Mouse (Mus musculus): ENCODE measurements around the gene Gstm2. TPM values are rescaled to one million over a fixed set of nuclear protein-coding genes. Genes with fewer than 3 reads are reported as not detected.
"Not testable (repeated sequence)": the region's sequence is repeated elsewhere in the genome, so short reads cannot be mapped to it uniquely, and the experiment has no call there.

Gstm2 gene
- total RNA-seq, 2 experiments from 2014 or later = 2.3 to 4.0 TPM

DNA sequence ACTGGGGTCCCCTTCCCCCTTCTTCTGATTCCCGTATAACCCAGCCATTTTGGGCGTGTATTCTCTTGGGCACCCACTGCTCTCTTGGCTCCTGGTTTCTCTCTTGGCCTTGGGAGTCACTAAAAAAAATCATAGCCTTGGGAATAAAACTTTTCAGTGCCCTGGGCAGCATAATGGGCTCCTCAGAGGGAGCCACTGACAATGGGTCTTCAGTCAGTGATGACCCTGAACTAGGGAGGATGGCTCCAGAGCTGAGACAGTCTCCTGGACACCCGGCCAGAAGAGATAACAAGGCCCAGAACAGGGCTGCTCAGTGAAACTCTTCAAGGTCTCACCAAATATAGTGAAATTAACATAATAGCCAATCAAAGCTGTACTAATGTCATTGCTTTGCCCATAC lies 12.3 kb upstream of the Gstm2 start:
- no peak for DNase-seq (ENCODE audit: low spot score in 2 of 2)

- DNase-seq (ENCODE audit: low spot score in 2 of 2) = no peak
Observed at GRCm38 (mm10) chr3:107996576-107996975, 10.3 kb upstream of the Gstm2 start.

DNA sequence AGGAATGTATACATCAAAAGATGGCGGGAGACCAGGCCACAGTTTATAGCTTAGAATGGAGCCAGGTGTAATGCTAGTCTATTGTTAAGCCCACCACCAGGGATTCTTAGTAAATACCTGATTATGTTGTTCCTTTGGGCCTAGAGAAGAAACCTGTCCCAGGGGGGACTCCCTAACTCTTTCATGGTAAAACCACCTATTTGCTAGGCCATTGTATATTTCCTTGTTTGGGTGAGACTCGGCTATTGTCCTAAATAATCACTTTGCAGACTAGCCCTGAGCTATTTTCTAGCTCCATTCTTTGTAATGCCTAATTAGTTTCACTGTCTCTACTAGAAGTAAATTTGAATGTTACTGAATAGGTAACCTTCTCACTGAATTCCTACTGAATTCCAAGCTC lies 9.7 kb upstream of the Gstm2 start:
- DNase-seq (ENCODE audit: low spot score in 2 of 2) = not testable (repeated sequence)

DNA sequence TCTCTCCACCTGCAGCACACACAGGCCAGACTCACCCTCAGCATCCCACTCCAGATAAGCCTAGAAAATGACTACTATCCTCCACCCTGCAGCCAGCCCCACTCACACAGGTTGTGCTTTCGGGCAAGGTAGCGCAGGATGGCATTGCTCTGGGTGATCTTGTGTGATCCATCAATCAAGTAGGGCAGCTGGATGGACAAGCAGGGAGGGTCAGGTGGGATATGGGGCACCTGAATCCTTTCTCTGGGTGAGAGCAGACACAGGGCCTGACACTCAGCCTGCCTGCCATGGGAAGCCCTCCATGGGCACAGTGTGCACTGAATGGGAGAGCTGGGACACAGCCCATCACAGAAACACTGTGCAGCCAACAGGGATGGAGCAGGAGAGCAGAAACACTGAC lies 1.1 kb downstream of the Gstm2 start:
- not testable (repeated sequence) for DNase-seq (ENCODE audit: low spot score in 2 of 2)

DNA sequence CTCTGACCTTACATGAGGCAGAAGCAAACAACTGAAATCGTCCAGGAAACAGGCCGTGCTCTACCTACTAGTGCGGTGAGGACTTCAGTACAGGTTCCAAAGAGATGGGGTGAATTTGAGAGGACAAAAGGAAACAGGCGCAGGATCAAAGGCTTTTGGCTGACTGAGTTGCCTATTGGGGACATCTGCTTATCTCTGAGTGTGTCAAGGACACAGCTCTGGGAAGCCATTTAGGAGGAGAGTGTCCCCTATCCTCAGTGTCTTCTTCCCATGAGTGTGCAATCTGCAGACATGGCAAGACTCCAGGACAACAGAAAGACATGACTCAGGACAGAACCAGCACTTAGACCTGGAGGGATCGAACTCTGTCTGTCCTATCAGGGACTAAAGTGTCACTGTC lies 1.8 kb downstream of the Gstm2 start:
- DNase-seq (ENCODE audit: low spot score in 2 of 2) = no peak

- no peak for DNase-seq (ENCODE audit: low spot score in 2 of 2)
Observed at GRCm38 (mm10) chr3:107983771-107984170, 2.5 kb downstream of the Gstm2 start.

- no peak for DNase-seq (ENCODE audit: low spot score in 2 of 2)
Observed at GRCm38 (mm10) chr3:107982726-107983125, 3.5 kb downstream of the Gstm2 start.

DNA sequence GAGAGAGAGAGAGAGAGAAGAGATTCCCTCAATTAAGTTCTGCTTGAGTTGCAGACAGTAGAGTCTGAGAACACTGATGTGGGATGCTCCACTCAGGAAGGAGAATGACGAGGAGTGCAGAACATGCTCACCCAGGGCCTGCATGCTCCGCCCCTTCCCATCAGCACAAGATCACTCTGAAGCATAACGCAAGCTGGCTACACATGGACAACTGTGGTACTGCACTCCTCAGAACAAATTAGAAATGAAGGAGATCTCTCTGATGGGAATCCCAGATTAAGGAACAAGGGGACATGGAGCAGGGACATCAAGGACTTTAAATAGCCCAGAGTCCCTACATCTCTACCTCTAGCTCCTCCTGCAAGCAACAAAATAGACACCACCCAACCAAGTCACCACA lies 5.0 kb downstream of the Gstm2 start:
- no peak for DNase-seq (ENCODE audit: low spot score in 2 of 2)

- DNase-seq (ENCODE audit: low spot score in 2 of 2) = no peak
Observed at GRCm38 (mm10) chr3:107977691-107978090, 8.6 kb downstream of the Gstm2 start.

GRCm38 (mm10) chr3:107974237-107974636 lies 12.0 kb downstream of the Gstm2 start:
- DNase-seq (ENCODE audit: low spot score in 2 of 2) = no peak

DNA sequence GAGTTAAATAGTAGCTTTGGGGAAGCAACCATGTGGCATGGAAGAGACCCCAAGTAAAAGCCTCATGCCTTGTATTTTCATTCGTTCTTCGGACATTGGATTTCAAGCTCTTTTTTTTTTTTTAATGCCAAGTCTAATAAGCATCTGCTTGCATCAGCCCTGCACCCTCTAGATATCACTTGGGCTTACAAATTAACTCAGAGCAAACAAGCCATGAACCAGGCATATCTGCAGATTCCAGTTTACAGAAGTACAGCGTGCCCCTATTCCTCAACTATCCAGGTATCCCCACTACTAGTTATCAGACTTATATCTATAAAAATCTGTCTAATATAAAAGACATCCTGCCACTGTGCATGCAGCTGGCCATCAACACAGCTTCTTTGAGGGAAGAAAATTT lies 14.2 kb downstream of the Gstm2 start:
- no peak for DNase-seq (ENCODE audit: low spot score in 2 of 2)

DNA sequence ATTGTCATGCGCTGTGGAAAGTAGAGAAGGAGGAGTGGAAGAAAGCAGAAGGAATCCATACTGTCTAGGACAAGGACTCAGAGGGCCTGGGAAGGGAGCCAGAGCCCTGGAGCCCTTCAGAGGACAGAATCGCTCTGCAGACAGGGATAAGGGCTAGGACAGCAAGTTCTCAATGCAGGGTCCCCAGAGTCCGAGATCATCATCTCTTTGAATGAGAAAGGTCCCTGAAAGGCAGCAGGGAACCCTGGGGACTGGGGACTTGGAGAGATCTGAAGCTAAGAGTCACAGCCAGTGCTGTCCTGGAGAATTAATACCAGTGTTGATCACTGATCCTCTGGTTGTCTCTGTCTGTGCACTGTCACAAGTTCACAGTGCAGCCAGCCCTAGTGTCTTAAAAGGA lies 15.2 kb downstream of the Gstm2 start:
- not testable (repeated sequence) for DNase-seq (ENCODE audit: low spot score in 2 of 2)

GRCm38 (mm10) chr3:107968724-107969395 lies 17.4 kb downstream of the Gstm2 start, which contains the start of gene Gstm3:
Gene Gstm3, minus strand, starts transcription at chr3:107969283.
- DNase-seq (ENCODE audit: low spot score in 2 of 2) = no peak

DNA sequence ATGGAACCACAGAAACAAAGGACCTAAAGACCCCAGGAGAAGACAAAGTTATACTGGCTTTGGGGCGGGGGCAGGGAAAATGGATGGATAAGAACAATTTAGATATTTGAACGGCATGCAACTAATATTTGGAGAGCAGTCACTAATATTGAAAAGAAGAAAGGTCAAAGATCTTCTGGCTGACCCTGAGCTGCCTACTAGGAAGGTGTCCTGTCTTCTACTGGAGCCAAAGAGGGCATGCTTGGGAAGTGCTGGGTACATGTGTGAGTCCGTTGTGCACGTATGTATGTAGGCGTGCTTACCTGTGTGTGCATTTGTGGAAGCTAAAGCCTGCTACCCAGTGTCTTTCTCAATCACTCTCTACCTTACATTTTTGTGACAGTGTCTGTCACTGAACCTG lies 19.6 kb downstream of the Gstm2 start:
- no peak for DNase-seq (ENCODE audit: low spot score in 2 of 2)

- no peak for DNase-seq (ENCODE audit: low spot score in 2 of 2)
Observed at GRCm38 (mm10) chr3:107965592-107965991, 20.7 kb downstream of the Gstm2 start.

DNA sequence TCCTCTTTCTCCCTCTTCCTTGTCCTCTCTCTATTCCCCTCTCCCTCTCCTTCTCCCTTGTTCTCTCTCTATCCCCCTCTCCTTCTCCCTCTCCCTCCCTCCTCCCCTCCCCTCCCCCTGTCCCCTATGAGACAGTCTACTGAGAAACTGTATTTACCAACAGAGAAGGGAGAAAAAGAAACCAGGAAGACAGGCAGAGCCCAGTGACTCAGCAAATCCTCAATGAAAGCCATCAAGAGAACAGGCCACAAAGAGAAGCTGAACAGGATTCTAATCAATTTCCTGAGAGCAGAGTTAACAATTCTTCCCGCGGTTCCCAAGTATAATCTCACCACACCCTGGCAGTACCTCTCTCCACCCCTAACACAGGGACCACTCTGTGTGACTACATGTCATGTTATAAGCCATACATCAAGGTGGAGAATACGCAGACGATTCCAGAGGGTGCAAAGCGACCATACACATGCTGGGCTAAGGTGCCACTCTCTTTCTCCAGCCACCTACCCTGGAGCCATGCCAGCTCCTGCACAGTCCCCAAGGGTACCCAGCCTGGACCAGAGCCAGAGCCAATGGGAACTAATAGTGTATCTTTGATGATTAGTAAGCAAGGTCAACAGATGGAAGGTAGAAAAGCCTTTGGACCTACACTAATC lies 21.5 kb downstream of the Gstm2 start:
- DNase-seq (ENCODE audit: low spot score in 2 of 2) = no peak

DNA sequence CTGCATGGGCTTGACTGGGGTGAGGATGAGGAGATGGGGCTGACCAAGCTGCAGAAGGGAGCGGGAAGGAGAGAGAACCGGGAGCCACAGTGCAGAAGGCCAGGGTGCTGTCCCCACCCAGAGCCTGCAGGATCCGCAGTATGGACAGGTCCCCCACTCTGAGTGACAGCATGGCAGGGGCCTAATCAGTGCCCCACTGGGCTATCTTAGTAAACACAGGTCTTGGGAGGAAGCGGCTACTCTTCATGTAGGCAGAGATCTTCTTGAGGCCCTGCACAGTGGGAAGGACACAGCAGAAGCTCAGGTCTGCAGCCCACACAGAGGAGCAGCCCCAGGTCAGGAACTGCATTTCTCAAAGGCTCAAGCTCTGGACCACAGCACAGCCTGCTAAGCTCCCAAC lies 22.2 kb downstream of the Gstm2 start:
- no peak for DNase-seq (ENCODE audit: low spot score in 2 of 2)

- DNase-seq (ENCODE audit: low spot score in 2 of 2) = not testable (repeated sequence)
Observed at GRCm38 (mm10) chr3:107955260-107955659, 31.0 kb downstream of the Gstm2 start.

GRCm38 (mm10) chr3:107953906-107954305 lies 32.3 kb downstream of the Gstm2 start:
- no peak for DNase-seq (ENCODE audit: low spot score in 2 of 2)

GRCm38 (mm10) chr3:107953328-107953755 lies 32.9 kb downstream of the Gstm2 start:
- DNase-seq (ENCODE audit: low spot score in 2 of 2) = peak; percentile 84 to 86

- DNase-seq (ENCODE audit: low spot score in 2 of 2) = no peak
Observed at GRCm38 (mm10) chr3:107950531-107950930, 35.7 kb downstream of the Gstm2 start.

DNA sequence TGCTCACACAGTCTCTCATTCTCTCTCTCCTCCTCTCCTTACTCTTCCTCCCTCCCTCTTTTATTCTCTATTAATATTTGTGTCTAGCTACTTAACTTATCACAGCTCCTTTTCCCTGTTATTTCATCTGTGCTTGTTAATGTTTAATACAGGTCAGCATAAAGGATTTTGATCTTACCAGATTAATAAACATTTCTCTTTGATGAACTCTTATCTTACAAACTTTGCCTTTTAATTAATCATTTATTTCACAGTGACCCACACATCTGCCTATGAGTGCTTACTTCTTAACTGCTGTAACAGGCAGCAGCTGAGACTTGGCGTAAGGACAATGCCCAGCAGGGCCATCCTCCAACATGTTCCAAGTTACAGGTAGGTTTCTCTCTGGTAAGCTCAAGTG lies 36.8 kb downstream of the Gstm2 start:
- not testable (repeated sequence) for DNase-seq (ENCODE audit: low spot score in 2 of 2)

DNA sequence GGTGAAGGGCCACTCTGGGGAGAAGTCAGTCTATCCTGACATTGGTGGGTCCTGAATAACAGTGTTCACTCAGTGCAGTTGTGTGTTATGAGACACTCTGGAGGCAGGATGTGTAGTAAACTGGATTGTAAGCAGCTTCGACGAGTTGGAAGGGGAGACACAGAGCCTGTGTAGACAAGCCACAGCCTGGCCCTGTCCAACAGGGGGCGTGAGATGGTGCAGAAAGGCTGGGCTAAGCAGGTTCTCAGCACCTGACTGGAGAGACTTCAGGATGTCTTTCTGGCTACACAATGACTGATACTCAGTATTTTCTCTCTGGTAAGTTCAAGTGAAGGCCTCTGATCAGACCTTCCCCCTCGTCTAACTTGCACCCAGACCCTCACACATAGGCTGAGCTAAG lies 40.5 kb downstream of the Gstm2 start:
- DNase-seq (ENCODE audit: low spot score in 2 of 2) = no peak
